Mouse (Mus musculus): ENCODE results near the gene Ap1s2. TPM values are rescaled to one million over a fixed set of nuclear protein-coding genes. Genes with fewer than 3 reads are reported as not detected.

The Ap1s2 gene
- polyA plus RNA-seq, 1 experiment: 22.3 TPM

DNA sequence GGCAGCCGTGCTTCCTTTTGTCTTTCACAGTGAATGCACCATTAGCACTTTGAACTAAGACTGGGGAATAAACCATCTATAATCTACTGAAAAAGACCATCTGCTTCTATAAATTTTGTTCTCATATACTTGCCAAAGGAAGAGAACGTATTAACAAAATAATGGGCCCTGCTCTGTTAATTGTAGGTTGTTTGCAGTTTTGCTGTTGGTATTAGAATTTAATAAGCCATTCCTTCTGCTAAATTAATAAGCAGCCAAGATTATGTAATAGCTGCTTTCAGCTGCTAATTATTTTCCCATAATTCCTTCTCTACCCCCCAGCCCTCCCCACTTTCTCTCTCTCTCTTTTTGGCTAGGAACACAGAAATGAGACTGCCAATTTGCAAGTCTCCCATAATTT lies 2.0 kb upstream of the Ap1s2 start:
- Histone ChIP-seq H3ac (ENCODE audit: control insufficient read depth, insufficient read length) (no peak overlapping the region), H3K27me3 (ENCODE audit: control insufficient read depth, insufficient read depth, insufficient read length) (no peaks in the 10 kb centered on the region), H3K79me2 (ENCODE audit: control insufficient read depth, insufficient read depth) (peaks cover 18% of the 10 kb centered on the region), H3K4me2 (ENCODE audit: low read depth) (no peak overlapping the region), H3K4me3 (no peak overlapping the region), H3K36me3 (ENCODE audit: control insufficient read depth, insufficient read depth) (no peaks in the 10 kb centered on the region)
- TF ChIP-seq POLR2AphosphoS2 (IDR thresholded peaks at IDR 0.05; ENCODE audit: insufficient read length, low read depth): no peak

- Histone ChIP-seq H3K4me3 (peak overlapping the region; percentile 50), H3ac (ENCODE audit: control insufficient read depth, insufficient read length) (peak overlapping the region; percentile 91), H3K4me2 (ENCODE audit: low read depth) (peak overlapping the region; percentile 66), H3K36me3 (ENCODE audit: control insufficient read depth, insufficient read depth) (no peaks in the 10 kb centered on the region), H3K27me3 (ENCODE audit: control insufficient read depth, insufficient read depth, insufficient read length) (no peaks in the 10 kb centered on the region), H3K79me2 (ENCODE audit: control insufficient read depth, insufficient read depth) (peaks cover 18% of the 10 kb centered on the region)
- TF ChIP-seq MYOG (IDR thresholded peaks at IDR 0.05; ENCODE audit: control insufficient read depth in 1 of 3, insufficient read depth in 1 of 3, insufficient read length in 2 of 3, low read depth in 2 of 3) (no peak), E2F4 (IDR thresholded peaks at IDR 0.05; ENCODE audit: insufficient read depth) (no peak), TCF12 (IDR thresholded peaks at IDR 0.05; ENCODE audit: insufficient read depth, poor library complexity, severe bottlenecking) (no peak), CEBPB (IDR thresholded peaks at IDR 0.05; ENCODE audit: insufficient read depth, poor library complexity, severe bottlenecking) (no peak), USF1 (IDR thresholded peaks at IDR 0.05; ENCODE audit: low read depth) (no peak), TCF3 (IDR thresholded peaks at IDR 0.05; ENCODE audit: insufficient read length, low read depth) (no peak), POLR2AphosphoS2 (IDR thresholded peaks at IDR 0.05; ENCODE audit: insufficient read length, low read depth) (no peak), MAX (IDR thresholded peaks at IDR 0.05; ENCODE audit: low read depth) (no peak), MYOD1 (IDR thresholded peaks at IDR 0.05; ENCODE audit: control insufficient read depth in 1 of 3, insufficient read length in 2 of 3, low read depth in 2 of 3) (no peak), SRF (IDR thresholded peaks at IDR 0.05; ENCODE audit: control insufficient read depth, insufficient read length, low read depth) (no peak), POLR2A (IDR thresholded peaks at IDR 0.05; ENCODE audit: insufficient read length, low read depth) (no peak), REST (IDR thresholded peaks at IDR 0.05; ENCODE audit: insufficient read depth, insufficient read length) (no peak)
Measured at GRCm38 (mm10) chrX:163908003-163908336, 847 bp upstream of the Ap1s2 start.

GRCm38 (mm10) chrX:163909381-163909780 lies 564 bp downstream of the Ap1s2 start:
- peaks cover 18% of the 10 kb centered on the region for H3K79me2 ChIP-seq (ENCODE audit: control insufficient read depth, insufficient read depth)
- peak overlapping the region; percentile 74 for H3K4me2 ChIP-seq (ENCODE audit: low read depth)
- H3K27me3 ChIP-seq (ENCODE audit: control insufficient read depth, insufficient read depth, insufficient read length): no peaks in the 10 kb centered on the region
- no peak for TF ChIP-seq MYOD1 (IDR thresholded peaks at IDR 0.05; ENCODE audit: control insufficient read depth in 1 of 3, insufficient read length in 2 of 3, low read depth in 2 of 3)
- TF ChIP-seq POLR2AphosphoS2 (IDR thresholded peaks at IDR 0.05; ENCODE audit: insufficient read length, low read depth): no peak
- TF ChIP-seq REST (IDR thresholded peaks at IDR 0.05; ENCODE audit: insufficient read depth, insufficient read length): no peak
- TF ChIP-seq E2F4 (IDR thresholded peaks at IDR 0.05; ENCODE audit: insufficient read depth): no peak
- TF ChIP-seq MYOG (IDR thresholded peaks at IDR 0.05; ENCODE audit: control insufficient read depth in 1 of 3, insufficient read depth in 1 of 3, insufficient read length in 2 of 3, low read depth in 2 of 3): no peak
- no peak for TF ChIP-seq TCF12 (IDR thresholded peaks at IDR 0.05; ENCODE audit: insufficient read depth, poor library complexity, severe bottlenecking)
- TF ChIP-seq TCF3 (IDR thresholded peaks at IDR 0.05; ENCODE audit: insufficient read length, low read depth): no peak
- TF ChIP-seq POLR2A (IDR thresholded peaks at IDR 0.05; ENCODE audit: insufficient read length, low read depth): no peak
- no peak for TF ChIP-seq SRF (IDR thresholded peaks at IDR 0.05; ENCODE audit: control insufficient read depth, insufficient read length, low read depth)
- no peak for TF ChIP-seq CEBPB (IDR thresholded peaks at IDR 0.05; ENCODE audit: insufficient read depth, poor library complexity, severe bottlenecking)
- no peak for TF ChIP-seq USF1 (IDR thresholded peaks at IDR 0.05; ENCODE audit: low read depth)
- TF ChIP-seq MAX (IDR thresholded peaks at IDR 0.05; ENCODE audit: low read depth): no peak
- H3K36me3 ChIP-seq (ENCODE audit: control insufficient read depth, insufficient read depth): no peaks in the 10 kb centered on the region
- peak overlapping the region; percentile 91 for H3ac ChIP-seq (ENCODE audit: control insufficient read depth, insufficient read length)
- peak overlapping the region; percentile 50 for H3K4me3 ChIP-seq

DNA sequence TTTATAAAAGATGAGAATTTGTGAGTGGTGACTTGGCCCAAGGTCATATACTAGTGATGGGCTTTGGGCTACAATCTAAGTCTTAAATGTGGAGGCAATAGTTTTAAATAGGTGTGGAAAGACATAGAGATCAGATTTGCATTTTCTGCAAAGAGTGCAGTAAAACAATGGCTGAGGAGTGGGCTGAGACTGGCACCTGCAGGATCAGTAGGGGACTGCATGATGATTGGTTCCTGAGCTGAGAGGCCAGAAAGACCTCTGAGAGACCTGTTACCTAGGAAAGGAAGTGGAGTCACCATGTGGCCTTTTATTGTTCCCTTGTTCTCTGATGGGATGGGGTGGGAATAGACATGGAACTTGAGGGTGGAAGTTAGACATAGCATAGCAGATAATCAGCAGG lies 4.0 kb downstream of the Ap1s2 start:
- no peak overlapping the region for H3ac ChIP-seq (ENCODE audit: control insufficient read depth, insufficient read length)
- no peaks in the 10 kb centered on the region for H3K27me3 ChIP-seq (ENCODE audit: control insufficient read depth, insufficient read depth, insufficient read length)
- peaks cover 18% of the 10 kb centered on the region for H3K79me2 ChIP-seq (ENCODE audit: control insufficient read depth, insufficient read depth)
- peaks cover 8% of the 10 kb centered on the region for H3K36me3 ChIP-seq (ENCODE audit: control insufficient read depth, insufficient read depth)
- TF ChIP-seq REST (IDR thresholded peaks at IDR 0.05; ENCODE audit: insufficient read depth, insufficient read length) (no peak), SRF (IDR thresholded peaks at IDR 0.05; ENCODE audit: control insufficient read depth, insufficient read length, low read depth) (no peak), POLR2A (IDR thresholded peaks at IDR 0.05; ENCODE audit: insufficient read length, low read depth) (no peak), MAX (IDR thresholded peaks at IDR 0.05; ENCODE audit: low read depth) (no peak), TCF12 (IDR thresholded peaks at IDR 0.05; ENCODE audit: insufficient read depth, poor library complexity, severe bottlenecking) (no peak), USF1 (IDR thresholded peaks at IDR 0.05; ENCODE audit: low read depth) (no peak), MYOG (IDR thresholded peaks at IDR 0.05; ENCODE audit: control insufficient read depth in 1 of 3, insufficient read depth in 1 of 3, insufficient read length in 2 of 3, low read depth in 2 of 3) (no peak), MYOD1 (IDR thresholded peaks at IDR 0.05; ENCODE audit: control insufficient read depth in 1 of 3, insufficient read length in 2 of 3, low read depth in 2 of 3) (no peak), CEBPB (IDR thresholded peaks at IDR 0.05; ENCODE audit: insufficient read depth, poor library complexity, severe bottlenecking) (no peak), POLR2AphosphoS2 (IDR thresholded peaks at IDR 0.05; ENCODE audit: insufficient read length, low read depth) (no peak), TCF3 (IDR thresholded peaks at IDR 0.05; ENCODE audit: insufficient read length, low read depth) (no peak), E2F4 (IDR thresholded peaks at IDR 0.05; ENCODE audit: insufficient read depth) (no peak)
- H3K4me2 ChIP-seq (ENCODE audit: low read depth): no peak overlapping the region
- H3K4me3 ChIP-seq: no peak overlapping the region

DNA sequence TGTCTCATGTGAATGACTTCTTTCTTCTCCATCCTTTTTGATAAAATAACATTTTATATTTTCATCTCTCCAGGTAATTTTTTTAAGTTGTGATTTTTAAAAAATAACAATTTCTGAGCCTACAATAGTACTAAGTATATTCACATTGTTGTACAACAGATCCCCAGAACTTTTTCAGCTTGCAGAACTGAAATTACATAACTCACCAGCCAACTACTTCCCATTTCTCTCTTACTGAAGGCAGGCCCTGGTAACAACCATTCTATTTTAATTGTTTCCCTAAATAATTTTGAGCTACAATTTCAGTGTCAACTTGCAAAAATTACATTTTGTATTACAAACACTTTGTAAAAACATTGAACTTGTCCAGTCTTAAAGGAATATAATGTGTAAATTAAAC lies 20.7 kb downstream of the Ap1s2 start:
- no peak for TF ChIP-seq CEBPB (IDR thresholded peaks at IDR 0.05; ENCODE audit: insufficient read depth, poor library complexity, severe bottlenecking)
- no peak for TF ChIP-seq TCF12 (IDR thresholded peaks at IDR 0.05; ENCODE audit: insufficient read depth, poor library complexity, severe bottlenecking)
- TF ChIP-seq MYOD1 (IDR thresholded peaks at IDR 0.05; ENCODE audit: control insufficient read depth in 1 of 3, insufficient read length in 2 of 3, low read depth in 2 of 3): no peak
- no peak for TF ChIP-seq MAX (IDR thresholded peaks at IDR 0.05; ENCODE audit: low read depth)
- TF ChIP-seq REST (IDR thresholded peaks at IDR 0.05; ENCODE audit: insufficient read depth, insufficient read length): no peak
- no peak for TF ChIP-seq MYOG (IDR thresholded peaks at IDR 0.05; ENCODE audit: control insufficient read depth in 1 of 3, insufficient read depth in 1 of 3, insufficient read length in 2 of 3, low read depth in 2 of 3)
- no peak for TF ChIP-seq E2F4 (IDR thresholded peaks at IDR 0.05; ENCODE audit: insufficient read depth)
- TF ChIP-seq POLR2A (IDR thresholded peaks at IDR 0.05; ENCODE audit: insufficient read length, low read depth): no peak
- TF ChIP-seq USF1 (IDR thresholded peaks at IDR 0.05; ENCODE audit: low read depth): no peak
- TF ChIP-seq SRF (IDR thresholded peaks at IDR 0.05; ENCODE audit: control insufficient read depth, insufficient read length, low read depth): no peak
- TF ChIP-seq TCF3 (IDR thresholded peaks at IDR 0.05; ENCODE audit: insufficient read length, low read depth): no peak
- no peaks in the 10 kb centered on the region for H3K79me2 ChIP-seq (ENCODE audit: control insufficient read depth, insufficient read depth)

More for the DNA sequence above, 20.7 kb downstream of the Ap1s2 start:
- Histone ChIP-seq H3K4me2 (ENCODE audit: low read depth) (no peak overlapping the region), H3K4me3 (no peak overlapping the region), H3ac (ENCODE audit: control insufficient read depth, insufficient read length) (no peak overlapping the region), H3K27me3 (ENCODE audit: control insufficient read depth, insufficient read depth, insufficient read length) (no peaks in the 10 kb centered on the region), H3K36me3 (ENCODE audit: control insufficient read depth, insufficient read depth) (peaks cover 3% of the 10 kb centered on the region)
